Mouse (Mus musculus) cerebellum, postnatal 10 days (tissue): ENCODE data around the gene Tceanc2.
"Not testable (repeated sequence)": the region's sequence is repeated elsewhere in the genome, so short reads cannot be mapped to it uniquely, and the experiment has no call there.

Source experiments
- DNase-seq, 2 experiments: peaks; one replicate each; pipeline ENCODE4 v3.0.0; 2021; ENCODE audit warnings: mixed read lengths in 2 of 2

The Tceanc2 gene

DNA sequence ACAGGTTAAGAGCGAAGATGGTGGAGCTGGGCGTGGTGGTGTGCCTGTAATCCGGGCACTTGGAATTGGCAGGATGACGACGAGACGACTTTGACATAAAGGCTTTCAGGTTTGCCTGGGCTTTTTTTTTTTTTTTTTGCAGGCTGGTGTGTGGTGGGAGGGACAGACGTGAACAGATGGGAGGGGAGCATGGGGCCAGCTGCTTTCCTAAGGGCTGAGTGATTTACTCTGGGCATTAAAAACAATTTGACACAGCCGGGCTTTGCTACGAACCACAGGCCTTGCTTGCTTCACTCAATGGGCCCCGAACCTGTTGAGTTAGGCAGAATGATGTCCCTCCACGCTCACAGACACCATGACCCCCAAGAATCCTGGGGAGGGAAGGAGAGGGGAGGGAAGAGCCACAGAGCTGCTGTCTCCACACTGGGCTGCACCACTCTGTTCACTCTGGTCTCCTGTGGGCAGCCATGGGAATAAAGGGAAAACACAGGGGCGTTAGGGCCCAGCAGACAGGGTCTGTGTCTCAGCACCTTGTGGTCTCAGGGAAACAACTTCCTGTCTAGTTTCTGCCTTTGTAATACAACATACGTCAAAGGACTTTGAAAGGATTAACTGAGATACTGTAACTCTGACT is 51.9 kb downstream of the Tceanc2 start:
- peak; percentile 35 to 41 for DNase-seq

DNA sequence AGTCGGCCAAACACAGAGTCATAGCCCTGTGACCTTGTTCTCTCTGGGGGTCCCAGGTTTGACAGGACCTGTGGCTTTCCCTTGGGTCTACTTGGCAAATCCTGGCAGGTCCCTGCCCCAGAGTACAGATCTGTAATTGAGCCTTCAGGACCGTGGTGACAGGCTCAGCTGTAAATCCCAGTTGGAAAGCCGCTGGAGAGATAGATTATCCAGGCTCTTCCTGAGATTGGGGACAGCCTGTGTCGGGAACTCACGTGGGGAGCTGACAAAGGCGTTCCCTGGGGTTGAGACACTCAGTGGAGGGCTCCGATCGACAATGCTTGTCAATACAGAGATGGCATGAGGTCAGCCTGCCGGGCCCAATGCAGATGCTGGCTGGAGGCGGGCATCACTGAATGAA is 52.5 kb downstream of the Tceanc2 start:
- DNase-seq: no peak

DNA sequence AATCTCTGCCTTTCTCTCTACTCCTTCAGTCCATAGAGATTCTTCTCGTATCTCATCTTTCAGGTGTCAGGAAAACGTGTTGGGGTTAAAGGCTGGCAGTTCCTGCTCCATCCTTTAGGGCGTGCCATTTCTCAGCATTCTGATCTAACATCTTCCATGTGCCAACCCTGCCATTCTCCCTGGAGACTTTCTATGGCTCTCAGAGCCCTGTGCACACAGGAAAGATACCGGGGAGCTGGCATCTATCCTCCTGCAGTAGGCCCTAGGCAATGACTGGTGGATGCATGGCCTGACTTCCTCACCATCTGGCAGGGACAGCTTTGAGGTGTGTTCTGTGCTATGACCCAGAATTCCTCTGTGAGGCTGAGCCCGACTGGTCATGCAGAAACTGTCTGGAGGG is 53.8 kb downstream of the Tceanc2 start:
- DNase-seq: peak; percentile 68 to 76

DNA sequence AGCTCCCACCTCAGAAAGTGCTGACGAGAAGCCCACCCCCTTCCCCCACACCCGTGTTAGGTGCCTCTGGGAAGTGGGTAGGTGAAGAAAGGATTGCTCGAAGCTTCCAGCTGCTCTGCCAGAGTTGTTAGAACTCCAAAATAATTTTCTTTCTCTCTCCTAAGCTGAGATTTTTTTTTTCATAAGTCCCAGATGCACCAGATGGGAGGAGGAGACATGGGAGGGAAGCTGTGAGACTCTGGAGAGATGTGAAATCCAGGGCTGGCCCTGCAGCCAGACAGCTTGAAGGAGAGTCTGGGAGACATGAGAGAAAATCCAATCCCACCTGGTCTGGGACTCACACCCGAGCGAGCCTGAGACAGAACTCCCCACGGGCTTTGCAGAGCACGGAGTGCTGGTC is 54.5 kb downstream of the Tceanc2 start:
- no peak for DNase-seq

DNA sequence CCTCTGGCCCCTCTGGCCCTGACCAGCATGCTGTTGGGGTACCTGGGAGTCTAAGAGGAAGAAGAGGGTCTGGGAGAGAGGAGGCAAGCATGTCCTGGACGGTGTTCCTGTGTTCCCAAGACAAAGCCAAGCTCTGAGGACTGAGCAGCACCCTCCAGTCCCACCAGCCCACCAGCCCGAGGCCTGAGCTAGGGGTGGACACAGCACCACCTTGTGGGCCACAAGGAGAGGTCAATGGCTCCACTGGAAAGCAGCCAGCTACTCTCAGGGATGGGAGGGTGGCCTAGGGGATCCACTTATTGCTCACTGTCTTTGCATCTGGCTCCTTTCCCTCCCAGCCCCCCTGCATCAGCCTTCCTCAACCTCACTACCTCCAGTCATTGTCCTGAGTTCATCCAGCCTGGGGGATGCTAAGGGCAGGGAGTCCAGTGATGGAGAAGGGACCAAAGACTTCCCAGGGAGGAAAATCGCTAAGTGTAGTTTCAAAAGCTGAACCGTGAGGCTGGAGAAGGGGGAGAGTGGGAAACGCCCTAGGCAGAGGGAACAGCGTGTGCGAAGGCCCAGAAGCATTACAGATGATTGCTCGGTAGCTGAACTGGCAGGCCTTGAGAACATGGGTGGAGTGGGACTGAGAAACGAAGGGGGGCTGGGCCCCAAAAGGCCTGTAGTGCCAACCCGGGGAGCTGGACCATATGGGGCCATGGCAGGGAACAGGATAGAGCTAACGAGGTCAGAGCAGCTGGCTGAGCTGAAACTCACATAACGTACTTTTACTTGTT is 57.6 kb downstream of the Tceanc2 start:
- DNase-seq: peak; percentile 87 to 90

DNA sequence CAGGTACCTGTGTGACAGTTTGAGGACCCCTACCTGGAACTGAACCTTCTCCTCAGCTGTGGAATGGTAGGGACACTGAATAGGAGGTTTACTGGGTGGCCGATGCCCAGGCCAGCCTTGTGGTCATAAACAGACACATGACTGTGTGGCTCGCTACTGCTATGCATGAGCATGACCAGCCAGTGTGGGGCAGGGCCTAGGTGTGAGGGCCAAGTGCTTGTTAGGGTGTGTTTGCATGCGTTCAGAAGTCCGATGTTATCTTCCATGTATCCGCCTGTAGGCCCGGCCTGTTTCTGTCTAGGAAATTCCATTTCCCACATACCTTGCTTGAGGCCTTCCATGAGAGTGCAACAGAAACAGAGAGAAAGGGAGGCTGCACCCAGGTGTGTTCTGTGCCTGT is 58.2 kb downstream of the Tceanc2 start:
- DNase-seq: no peak

DNA sequence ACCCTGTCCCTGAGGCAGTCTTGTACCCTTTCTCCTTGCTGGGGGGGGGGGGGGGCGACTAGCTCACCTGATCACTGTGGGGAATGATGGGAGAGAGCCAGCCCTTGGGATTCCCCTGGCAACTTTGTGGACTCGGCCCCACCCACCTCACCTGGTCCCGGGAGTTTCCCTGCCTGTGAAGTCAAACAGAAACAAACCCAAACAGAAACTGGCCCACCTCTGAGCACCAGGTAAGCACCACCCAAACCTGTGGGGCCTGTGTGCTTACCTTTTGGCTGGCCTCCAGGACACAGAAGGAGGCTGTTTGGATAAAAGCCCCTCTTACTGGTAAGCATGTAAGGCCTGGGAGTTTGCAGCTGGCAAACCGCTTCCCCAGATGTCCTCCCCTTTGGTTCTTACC is 59.9 kb downstream of the Tceanc2 start:
- DNase-seq: no peak

DNA sequence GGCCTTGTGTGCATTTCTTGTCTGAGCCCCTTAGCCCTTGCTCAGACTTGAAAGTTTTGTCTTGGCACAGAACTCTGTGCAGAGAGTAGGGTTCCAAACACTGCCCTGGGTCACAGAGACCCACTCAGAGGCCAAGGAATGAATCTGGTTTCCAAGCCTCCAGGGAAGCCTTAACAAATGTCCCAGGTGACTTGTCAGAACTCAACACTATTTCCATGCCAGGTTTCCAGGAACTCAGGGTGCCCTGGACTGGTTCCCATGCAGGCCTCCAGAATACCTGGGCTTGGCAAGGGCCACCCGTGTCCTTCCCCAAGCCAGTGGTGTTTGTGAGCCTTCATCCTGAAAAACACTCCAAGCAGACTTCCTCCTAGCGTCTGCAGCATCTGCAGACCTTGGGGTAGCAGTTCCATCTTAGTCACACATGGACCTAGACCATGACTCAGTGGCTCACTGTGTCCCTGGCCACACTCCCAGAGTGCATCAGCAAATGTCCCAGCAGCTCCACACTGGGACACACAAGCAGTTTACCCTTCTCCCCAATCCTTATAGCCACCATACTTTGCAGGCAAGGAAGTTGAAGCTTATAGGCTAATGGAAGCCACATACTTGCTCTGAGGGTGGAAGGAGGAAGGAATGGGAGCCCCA is 61.1 kb downstream of the Tceanc2 start:
- DNase-seq: no peak

DNA sequence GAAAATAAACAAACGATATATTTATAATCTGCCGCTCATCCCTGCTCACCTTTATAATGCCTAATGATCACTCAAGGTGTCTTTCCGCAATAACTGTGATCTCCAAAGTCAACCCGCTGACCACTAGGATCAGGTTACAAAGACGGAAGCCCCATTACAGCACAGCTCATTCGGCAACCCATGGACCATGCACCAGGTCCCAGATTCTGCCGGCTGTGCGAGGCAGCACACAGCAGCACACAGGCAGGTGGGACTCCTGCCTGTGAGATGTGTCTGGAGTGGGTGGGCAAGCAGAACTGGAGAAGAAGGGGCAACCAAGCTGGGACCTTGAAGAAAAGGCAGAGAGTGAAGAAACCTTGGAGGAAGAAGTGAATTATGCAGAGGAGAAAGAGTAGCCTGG is 64.6 kb downstream of the Tceanc2 start:
- DNase-seq: no peak

DNA sequence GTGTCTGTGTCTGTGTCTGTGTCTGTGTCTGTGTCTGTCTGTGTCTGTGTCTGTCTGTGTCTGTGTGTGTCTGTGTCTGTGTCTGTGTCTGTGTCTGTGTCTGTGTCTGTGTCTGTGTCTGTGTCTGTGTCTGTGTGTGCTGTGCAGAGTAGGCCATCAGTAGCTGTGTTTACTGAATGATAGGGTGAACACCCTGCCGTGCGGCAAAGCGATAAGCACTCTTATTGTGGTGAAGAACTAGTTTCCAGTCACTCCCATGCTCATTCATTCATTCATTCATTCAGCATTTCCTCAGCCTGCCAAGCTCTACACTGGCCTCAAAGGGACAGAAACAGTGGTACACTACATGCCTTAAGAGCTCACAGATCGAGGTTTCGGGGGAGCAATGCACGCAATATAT is 69.7 kb downstream of the Tceanc2 start:
- not testable (repeated sequence) for DNase-seq

DNA sequence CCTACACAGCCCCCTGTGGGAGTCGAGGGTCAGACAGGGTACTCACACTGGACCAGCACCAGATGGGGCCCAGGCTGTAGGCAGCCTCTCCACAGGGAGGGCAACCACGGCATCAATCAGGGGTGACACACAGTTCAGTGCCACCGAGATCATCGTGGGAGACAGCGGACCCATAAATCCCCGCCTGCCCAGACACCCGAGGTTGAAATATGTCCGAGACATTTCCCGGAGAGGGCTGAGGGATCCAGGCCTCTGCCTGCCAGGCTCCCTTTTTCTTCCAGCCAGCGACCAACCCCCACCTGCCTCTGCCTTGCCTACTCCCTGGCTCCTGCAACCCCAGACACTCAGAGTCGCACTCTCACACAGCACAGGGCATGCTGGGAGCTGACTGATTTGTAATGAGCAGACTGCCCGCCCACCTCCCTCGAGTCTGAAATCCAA is 70.6 kb downstream of the Tceanc2 start:
- peak; percentile 48 to 52 for DNase-seq

DNA sequence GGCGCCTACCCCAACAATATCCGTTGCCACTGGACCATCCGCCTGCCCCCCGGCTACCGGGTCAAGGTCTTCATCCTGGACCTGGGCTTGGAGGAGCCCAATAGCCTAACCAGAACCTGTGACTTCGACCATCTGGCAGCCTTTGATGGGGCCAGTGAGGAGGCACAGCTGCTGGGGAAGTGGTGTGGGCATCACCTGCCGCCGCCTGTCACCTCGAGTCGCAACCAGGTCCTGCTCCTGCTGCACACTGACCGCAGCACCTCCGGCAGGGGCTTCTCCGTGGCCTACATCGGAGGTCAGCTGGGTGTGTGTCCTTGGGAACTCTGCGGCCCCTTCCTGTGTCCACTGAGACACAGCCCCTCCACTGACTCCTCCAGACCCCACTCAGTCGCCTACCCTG is 72.1 kb downstream of the Tceanc2 start:
- DNase-seq: no peak

DNA sequence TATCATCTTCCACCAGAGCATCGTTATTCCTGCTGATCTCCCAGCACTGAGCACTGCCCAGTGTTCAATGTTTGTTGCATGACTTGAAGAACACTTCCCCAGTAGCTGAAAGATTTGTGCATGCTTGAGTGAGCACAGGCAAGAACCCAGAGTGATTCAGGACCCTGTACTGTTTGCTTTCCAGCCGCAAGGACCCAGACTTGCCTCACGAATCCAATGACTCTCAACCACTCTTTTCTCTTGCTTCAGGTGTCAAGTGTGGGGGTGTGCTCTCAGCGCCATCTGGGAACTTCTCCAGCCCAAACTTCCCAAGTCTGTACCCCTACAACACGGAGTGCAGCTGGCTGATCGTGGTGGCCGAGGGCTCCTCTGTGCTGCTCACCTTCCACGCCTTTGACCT is 76.7 kb downstream of the Tceanc2 start:
- no peak for DNase-seq

DNA sequence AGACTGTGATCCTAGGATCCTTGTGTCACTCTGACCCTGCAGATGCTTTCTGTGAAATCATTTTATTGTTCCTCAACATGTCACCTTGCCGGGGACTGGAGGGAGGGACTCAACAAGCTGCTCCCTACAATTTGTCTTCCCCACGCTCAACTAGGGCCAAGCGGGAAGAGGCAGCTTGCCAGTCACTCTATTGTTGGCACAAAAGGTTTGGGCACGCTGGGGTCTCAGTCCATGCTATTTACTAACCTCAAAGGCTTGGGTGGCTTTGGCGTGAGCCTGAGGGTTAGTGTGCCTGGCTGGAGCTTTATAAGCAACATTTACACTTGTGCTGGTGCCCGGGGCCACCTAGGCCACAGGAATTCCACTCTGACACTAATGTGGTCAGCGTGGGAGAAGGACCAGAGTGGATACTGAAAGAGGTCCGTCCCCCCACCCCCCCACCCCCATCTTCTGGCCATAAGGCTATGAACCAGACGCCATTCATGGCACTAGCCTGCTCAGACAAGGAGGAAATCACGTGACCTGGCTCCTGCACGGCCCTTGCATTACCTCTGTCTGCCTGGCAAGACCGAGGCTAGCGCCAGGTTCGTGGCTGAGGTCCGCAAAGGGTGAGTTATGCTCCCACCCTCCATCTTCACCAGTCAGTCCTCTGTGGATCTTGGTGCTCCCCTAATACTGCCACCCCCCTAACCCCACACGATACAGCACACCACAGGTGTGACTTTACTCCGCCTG is 80.0 kb downstream of the Tceanc2 start:
- DNase-seq: peak; percentile 63 to 72

DNA sequence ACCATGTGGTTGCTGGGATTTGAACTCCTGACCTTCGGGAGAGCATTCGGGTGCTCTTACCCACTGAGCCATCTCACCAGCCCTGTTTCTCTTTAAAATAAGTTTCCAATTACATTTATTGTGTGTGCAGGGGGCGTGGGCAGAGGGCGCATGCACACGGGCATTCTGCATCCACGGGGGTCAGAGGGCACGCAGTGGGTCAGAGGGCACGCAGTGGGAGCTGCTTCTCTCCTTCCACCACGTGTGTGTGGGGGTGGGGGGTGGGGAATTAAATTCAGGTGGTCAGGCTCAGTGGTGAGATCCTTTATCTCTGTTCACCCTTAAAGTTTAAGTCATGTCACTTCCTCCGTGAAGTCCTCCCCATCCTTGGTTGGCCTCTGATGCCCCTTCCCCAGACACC is 80.5 kb downstream of the Tceanc2 start:
- DNase-seq: no peak

DNA sequence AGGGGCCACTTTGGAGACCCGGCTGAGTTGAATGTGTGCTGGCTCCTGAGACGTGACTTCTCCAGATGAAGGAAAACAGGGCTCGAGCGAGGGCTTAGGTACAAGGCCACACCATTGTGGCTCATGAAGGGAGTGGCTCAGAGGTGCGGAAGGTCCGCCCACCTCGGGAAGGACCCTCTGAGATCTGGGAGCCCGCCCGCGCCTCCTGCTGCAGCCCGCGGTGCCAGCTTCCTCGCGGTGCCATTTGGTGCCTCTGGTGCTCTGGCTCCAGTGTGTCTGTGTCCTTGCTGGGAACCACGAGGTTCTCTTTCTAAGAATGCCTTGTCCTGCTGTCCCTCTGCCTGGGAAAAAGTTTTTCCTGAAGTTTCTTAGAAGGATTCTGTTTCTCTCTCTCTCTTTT is 81.0 kb downstream of the Tceanc2 start:
- DNase-seq: peak; percentile 63 to 72

DNA sequence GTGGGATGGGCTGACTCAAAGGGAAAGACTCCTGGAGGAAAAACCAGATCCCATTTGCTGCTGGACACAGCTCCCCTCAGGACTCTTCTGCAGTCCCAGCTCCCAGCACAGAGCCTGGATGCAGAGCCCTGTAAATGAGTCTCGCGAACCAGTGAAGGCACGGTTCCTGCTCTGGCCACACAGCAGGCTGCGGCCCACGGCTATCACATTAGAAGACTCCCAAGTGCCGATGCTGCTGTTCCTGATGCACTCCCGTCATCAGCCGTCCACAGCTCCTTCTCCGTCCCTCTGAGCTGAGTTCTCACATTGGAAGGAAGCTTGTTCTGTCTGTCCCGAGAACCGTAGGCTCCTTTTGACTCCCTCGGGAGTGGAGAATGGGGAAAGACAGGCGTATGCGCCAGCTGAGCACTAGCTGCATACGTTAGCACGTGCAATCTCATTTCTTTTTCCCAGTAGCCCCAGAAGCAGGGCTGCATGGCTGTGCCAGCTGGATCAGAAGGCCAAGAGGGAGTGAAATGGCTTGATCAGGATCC is 82.0 kb downstream of the Tceanc2 start, which contains the start of gene Cdcp2:
Cdcp2 (plus strand) TSS at position 51 of the 533 bp plus-strand sequence.
- peak in 1 of 2 experiments; percentile 32 for DNase-seq

DNA sequence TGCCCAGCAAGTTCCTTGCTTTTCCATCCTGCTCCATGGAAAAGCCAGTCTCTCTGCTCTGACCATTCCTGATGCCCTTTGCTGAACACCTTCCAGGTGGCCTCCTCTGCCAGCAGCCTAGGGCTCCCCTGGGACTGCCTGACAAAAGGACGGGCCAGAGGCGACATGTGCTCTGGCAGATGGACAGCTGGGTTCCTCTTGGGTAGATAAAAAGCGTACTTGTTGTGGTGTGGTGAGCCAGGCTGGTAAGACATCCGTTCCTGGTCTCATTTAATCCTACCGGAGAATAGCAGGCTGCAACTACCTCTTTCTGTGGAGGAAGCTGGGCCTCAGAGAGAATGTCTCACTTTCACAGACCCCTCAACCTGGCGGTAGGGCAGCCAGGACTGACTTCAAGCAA is 82.9 kb downstream of the Tceanc2 start:
- DNase-seq: peak; percentile 87 to 91

DNA sequence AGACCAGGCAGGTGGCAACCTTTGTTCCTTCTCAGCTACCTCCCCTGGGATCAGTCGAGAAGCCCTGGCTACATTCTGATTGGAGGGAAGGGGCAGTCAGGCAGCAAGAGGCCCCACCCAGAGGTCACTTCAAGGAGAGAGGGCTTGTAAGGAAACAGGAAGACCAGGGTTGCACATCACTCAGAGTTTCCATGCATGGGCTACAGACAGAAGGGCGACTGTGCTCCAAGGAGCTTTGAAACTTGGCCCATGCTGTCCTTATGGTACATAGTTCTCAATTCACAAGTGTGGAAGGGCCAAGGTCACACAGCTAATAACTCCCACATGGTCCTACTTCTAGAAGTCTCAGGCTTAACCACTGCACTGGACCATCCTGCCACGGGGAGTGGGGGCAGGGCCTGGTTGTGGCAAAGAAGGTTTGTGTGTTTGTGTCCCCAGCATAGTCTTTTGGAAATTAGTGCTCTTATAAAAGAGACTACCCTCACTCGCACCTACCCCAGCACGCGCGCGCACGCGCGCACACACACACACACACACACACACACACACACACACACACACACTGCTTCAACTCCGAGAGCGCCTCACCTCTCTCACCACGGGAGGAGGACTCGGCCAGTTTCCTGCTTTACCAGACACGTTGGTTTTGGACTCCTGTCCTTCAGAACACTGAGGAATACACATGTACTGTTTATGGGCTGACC is 84.3 kb downstream of the Tceanc2 start:
- DNase-seq: no peak

DNA sequence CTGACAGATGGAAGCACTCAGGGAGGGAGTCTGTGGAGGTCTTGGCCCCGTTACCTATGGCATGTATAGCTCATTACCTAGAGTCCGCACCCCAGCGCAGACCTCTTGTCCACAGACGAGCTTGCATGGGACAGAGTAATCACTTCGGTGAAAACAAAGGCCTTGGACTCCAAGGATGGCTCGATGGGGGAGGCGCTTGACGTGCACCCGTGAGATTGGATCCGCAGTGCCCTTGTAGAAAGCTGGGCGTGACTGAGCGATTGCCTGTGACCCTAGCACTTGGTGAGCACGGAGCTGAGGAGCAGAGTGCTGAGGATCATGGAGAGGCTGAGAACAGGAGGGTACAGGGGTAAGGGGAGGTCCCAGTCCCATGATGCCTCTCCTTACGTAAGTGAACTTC is 87.2 kb downstream of the Tceanc2 start:
- DNase-seq: no peak

DNA sequence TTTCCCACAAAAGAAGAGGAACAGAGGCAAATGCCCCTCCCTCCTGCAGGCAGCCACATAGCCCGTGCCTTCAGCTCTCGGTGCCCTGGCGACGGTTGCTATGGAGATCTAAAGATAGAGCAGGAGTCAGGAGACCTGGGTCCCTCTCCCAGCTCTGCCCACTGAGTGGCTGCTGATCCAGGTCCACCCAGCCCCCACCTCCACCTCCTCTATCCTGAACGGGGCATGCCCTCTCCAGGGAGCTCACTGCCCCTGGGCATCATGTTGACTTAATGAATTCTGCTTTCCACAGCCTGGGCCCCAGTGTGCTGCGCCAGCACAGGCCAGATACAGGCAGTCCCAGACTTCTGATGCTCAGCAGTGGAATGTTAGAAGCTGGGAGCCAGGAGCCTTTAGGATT is 94.1 kb downstream of the Tceanc2 start:
- DNase-seq: peak; percentile 56 to 71

DNA sequence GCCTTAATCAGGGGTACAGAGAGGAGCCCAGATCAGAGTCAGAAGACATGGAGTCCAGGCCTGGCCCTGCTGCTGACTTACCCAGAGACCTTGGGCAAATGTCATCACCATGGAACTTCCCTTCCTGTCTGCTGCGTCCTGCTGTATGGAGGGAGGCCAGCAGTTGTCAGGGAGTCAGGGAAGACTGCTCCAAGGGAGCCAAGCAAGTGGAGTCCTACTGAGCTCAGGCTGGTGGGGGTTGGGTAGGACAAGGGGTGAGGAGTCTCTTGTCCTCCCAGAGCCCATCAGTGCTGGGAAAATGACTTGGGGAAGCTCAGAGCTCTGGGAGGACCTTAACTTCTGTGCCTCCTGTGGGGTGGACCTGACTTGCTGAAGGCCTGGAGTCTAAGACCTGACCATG is 94.6 kb downstream of the Tceanc2 start:
- peak; percentile 32 to 45 for DNase-seq
